Mouse (Mus musculus) cerebellum, adult 2 months (tissue): ENCODE results near the gene Mad1l1.

Experiments
- CTCF ChIP-seq: fragments of 200-500 bp; IDR thresholded peaks from 2 replicates; pipeline ENCODE4 v1.5.1; 2011; ENCODE audit warnings: low read depth, mild to moderate bottlenecking, control low read depth, low read length, moderate library complexity, borderline replicate concordance; ENCODE audit not compliant: insufficient read depth
- POLR2A ChIP-seq: fragments of 200-500 bp; IDR thresholded peaks from 2 replicates; pipeline ENCODE4 v1.6.1; 2011; ENCODE audit warnings: low read length, control low read depth, borderline replicate concordance; ENCODE audit not compliant: insufficient read depth

- no peak for TF ChIP-seq CTCF
- no peak for TF ChIP-seq POLR2A
These were observed 37.3 kb downstream of the Mad1l1 start for GRCm38 (mm10) chr5:140284011-140284410.
